ENCODE assay signal across 12 mouse cellular contexts in genomic region chr16:31705213-31705612, GRCm38 (mm10). TPM values are rescaled to one million over a fixed set of nuclear protein-coding genes. Genes with fewer than 3 reads are reported as not detected.
DNase-seq lines count a peak whose midpoint lies in the region; ATAC-seq and TF ChIP-seq lines count a peak whose summit lies in the region.
"Had no signal": no experiment of that assay in that cellular context is flagged by ENCODE, and none has a peak within 500 bp of the region (broad histone marks: within the 10 kb centered on the region; RNA-seq: fewer than 3 reads in every experiment).

No protein-coding gene starts in this region.

- 6% methylated on average over 2 of the region's 2 CpGs for WGBS in kidney, adult 2 months

- TF ChIP-seq CTCF in kidney, adult 2 months (conservative IDR thresholded peaks at IDR 0.05; ENCODE audit: insufficient read depth, insufficient read length, low read depth, low read length), result no peak

- no peaks in the 10 kb centered on the region for H3K27me3 ChIP-seq in kidney, adult 2 months (replicated peaks; ENCODE audit: control insufficient read depth, insufficient read depth, low read length)
- H3K27me3 ChIP-seq: limb, embryonic 13.5 days; neural tube, embryonic 15.5 days had no signal

- ATAC-seq in CD4-positive, CD25-positive, alpha-beta regulatory T cell, adult 4 months, result no peak

- DNase-seq in CD4-positive, CD25-positive, alpha-beta regulatory T cell, adult 2 months (ENCODE audit: low read depth, low spot score), result peak; percentile 32
- DNase-seq in kidney, adult 2 months, result peak; percentile 36
- DNase-seq in kidney, postnatal 36 days, result no peak
- DNase-seq in 3T3-L1 (ENCODE audit: low read depth, low spot score), result peak; percentile 69
- DNase-seq in c-Kit-positive CD71-positive TER-119-negative erythroid progenitor cells, embryonic 14.5 days (ENCODE audit: low read depth), result peak; percentile 16
- no peak for DNase-seq in spleen, postnatal 10 days (ENCODE audit: low spot score in 2 of 2)
- DNase-seq in right cerebral cortex, adult 2 months (ENCODE audit: low spot score in 2 of 2), result no peak
- DNase-seq: gastrocnemius, postnatal 10 days; thymus, postnatal 25 days had no signal

- no peak for TF ChIP-seq POLR2A in kidney, adult 2 months (IDR thresholded peaks at IDR 0.05; ENCODE audit: low read depth, low read length)

- peaks cover 6% of the 10 kb centered on the region; the same call in 1 of the 2 replicates for H3K4me1 ChIP-seq in kidney, adult 2 months (ENCODE audit: control insufficient read depth, insufficient read depth, low read length)
- H3K4me1 ChIP-seq: neural tube, embryonic 15.5 days had no signal

- H3K27ac ChIP-seq in kidney, adult 2 months (ENCODE audit: insufficient read depth, low read depth, low read length), result no peak overlapping the region
- H3K27ac ChIP-seq: limb, embryonic 13.5 days; neural tube, embryonic 15.5 days had no signal

- no peak overlapping the region for H3K4me3 ChIP-seq in kidney, adult 2 months (ENCODE audit: insufficient read depth, low read depth, low read length)
- H3K4me3 ChIP-seq: limb, embryonic 13.5 days; neural tube, embryonic 15.5 days had no signal

- H3K36me3 ChIP-seq in kidney, adult 2 months (ENCODE audit: control insufficient read depth, insufficient read depth, low read length), result no peaks in the 10 kb centered on the region
- H3K36me3 ChIP-seq: limb, embryonic 13.5 days; neural tube, embryonic 15.5 days had no signal

RNA-seq across cellular contexts. Expression of gene Dlg1, which starts 42.0 kb away (rescaled TPM):
- 10 to 100 TPM; 23.9 to 29.4 TPM for polyA plus RNA-seq in CD4-positive, CD25-positive, alpha-beta regulatory T cell, adult 4 months (2017; shearing (Covaris generic))
- polyA plus RNA-seq in kidney, adult 2 months (2012; rRNA removed), result 20.4 and 24.6 TPM in 2 replicates

Comparison
In these comparisons a context has a peak if more than half of its experiments do, and no peak if none do; other contexts are left out.
1. DNase-seq: peak in CD4-positive, CD25-positive, alpha-beta regulatory T cell, adult 2 months (single experiment), kidney, adult 2 months (single experiment), 3T3-L1 (single experiment) and c-Kit-positive CD71-positive TER-119-negative erythroid progenitor cells, embryonic 14.5 days (single experiment); none in kidney, postnatal 36 days (0 of 2), spleen, postnatal 10 days (0 of 2) and right cerebral cortex, adult 2 months (0 of 2).